Mouse (Mus musculus) neural tube, embryonic 11.5 days (tissue): ENCODE data around the gene Camta2. TPM values are rescaled to one million over a fixed set of nuclear protein-coding genes. Genes with fewer than 3 reads are reported as not detected.

Experiments used
- ATAC-seq: fragments of 200-750 bp; cut with Nextera tagmentation; 2 replicates; pipeline ENCODE4 v1.8.0; 2017; ENCODE audit warnings: moderate number of reproducible peaks, mild to moderate bottlenecking, moderate TSS enrichment, moderate library complexity; ENCODE audit not compliant: insufficient read depth, low FRiP score, low TSS enrichment
- DNase-seq: peaks from one replicate; pipeline ENCODE4 v3.0.0-alpha.2; 2015; ENCODE audit warnings: low spot score
- H3K27ac ChIP-seq: fragments of 300-500 bp; sonication (generic); 2 replicates; pipeline ENCODE4 v1.5.1; 2014; ENCODE audit warnings: low read depth, mild to moderate bottlenecking, low read length
- H3K27me3 ChIP-seq: fragments of 300-500 bp; sonication (generic); 2 replicates; pipeline ENCODE4 v1.6.1; 2014; ENCODE audit warnings: mild to moderate bottlenecking, low read length, mixed read lengths; ENCODE audit not compliant: control insufficient read depth, insufficient read depth
- H3K36me3 ChIP-seq: fragments of 300-500 bp; sonication (generic); 2 replicates; pipeline ENCODE4 v1.6.1; 2014; ENCODE audit warnings: mild to moderate bottlenecking, low read length, moderate library complexity, mixed read lengths; ENCODE audit not compliant: control insufficient read depth, insufficient read depth
- H3K4me1 ChIP-seq: fragments of 300-500 bp; sonication (generic); 2 replicates; pipeline ENCODE4 v1.6.1; 2014; ENCODE audit warnings: low read length, mixed read lengths; ENCODE audit not compliant: control insufficient read depth, insufficient read depth
- H3K4me2 ChIP-seq: fragments of 300-500 bp; sonication (generic); 2 replicates; pipeline ENCODE4 v1.6.1; 2014; ENCODE audit warnings: low read depth, mild to moderate bottlenecking, moderate library complexity
- H3K4me3 ChIP-seq: fragments of 300-500 bp; sonication (generic); 2 replicates; pipeline ENCODE4 v1.5.1; 2014; ENCODE audit warnings: low read depth, low read length
- H3K9ac ChIP-seq: fragments of 300-500 bp; sonication (generic); 2 replicates; pipeline ENCODE4 v1.6.1; 2014; ENCODE audit warnings: mild to moderate bottlenecking, low read length
- H3K9me3 ChIP-seq: fragments of 300-500 bp; sonication (generic); 2 replicates; pipeline ENCODE4 v1.6.1; 2016; ENCODE audit warnings: low read length; ENCODE audit not compliant: control insufficient read depth
- WGBS: fragments of 180-500 bp; shearing (Covaris S2); extraction: QIAGEN DNeasy Blood & Tissue Kit; methylation state at CpG from one replicate; pipeline ENCODE4 v1.1.7; 2014; 5-methylcytosine and 5-hydroxymethylcytosine counted together
- polyA plus RNA-seq: library from polyadenylated mRNA; unstranded; fragments of >200 nt; fragmentation: Nextera tagmentation; extraction: Ambion mirVana; gene quantifications from 2 replicates; pipeline ENCODE4 v1.2.1, GENCODE M21; 2014

The Camta2 gene
- polyA plus RNA-seq, 1 experiment from 2014 or later = 10.7 TPM

- Histone ChIP-seq H3K27me3 (no peaks in the 10 kb centered on the region), H3K4me3 (no peak overlapping the region), H3K4me1 (peaks cover 8% of the 10 kb centered on the region; the same call in 1 of the 2 replicates), H3K27ac (no peak overlapping the region), H3K9me3 (no peaks in the 10 kb centered on the region), H3K4me2 (no peak overlapping the region), H3K36me3 (no peaks in the 10 kb centered on the region), H3K9ac (no peak overlapping the region)
- DNase-seq (no peak), ATAC-seq (no peak)
- WGBS = 86% methylated on average over 16 of the region's 16 CpGs
Measured at GRCm38 (mm10) chr11:70671333-70672047, 16.4 kb downstream of the Camta2 start.

GRCm38 (mm10) chr11:70670483-70670882, 17.4 kb downstream of the Camta2 start:
- Histone ChIP-seq H3K4me1 (peaks cover 8% of the 10 kb centered on the region; the same call in 1 of the 2 replicates), H3K9ac (peak overlapping the region; percentile 74; the same call in 1 of the 2 replicates), H3K4me2 (peak overlapping the region; percentile 98), H3K9me3 (no peaks in the 10 kb centered on the region), H3K27ac (peak overlapping the region; percentile 93), H3K36me3 (no peaks in the 10 kb centered on the region), H3K27me3 (no peaks in the 10 kb centered on the region), H3K4me3 (peak overlapping the region; percentile 60)
- WGBS = 56% methylated on average over 14 of the region's 14 CpGs
- ATAC-seq = no peak
- DNase-seq = peak; percentile 25

- no peaks in the 10 kb centered on the region for H3K27me3 ChIP-seq
- H3K9ac ChIP-seq = peak overlapping the region; percentile 74
- no peaks in the 10 kb centered on the region for H3K9me3 ChIP-seq
- peaks cover 8% of the 10 kb centered on the region; the same call in 1 of the 2 replicates for H3K4me1 ChIP-seq
- H3K4me2 ChIP-seq = peak overlapping the region; percentile 98
- peak overlapping the region; percentile 60 for H3K4me3 ChIP-seq
- DNase-seq (peak; percentile 80), ATAC-seq (no peak; the same call in none of the 2 replicates)
- peak overlapping the region; percentile 93 for H3K27ac ChIP-seq
- H3K36me3 ChIP-seq = peaks cover 4% of the 10 kb centered on the region; the same call in 1 of the 2 replicates
- under 1% methylated on average over 30 of the region's 31 CpGs for WGBS
Measured at GRCm38 (mm10) chr11:70669582-70670345, 18.1 kb downstream of the Camta2 start.

GRCm38 (mm10) chr11:70668771-70669505, 19.0 kb downstream of the Camta2 start, which contains the start of gene Spag7:
Spag7 (minus strand) TSS chr11:70669416.
- Histone ChIP-seq H3K9ac (peak within 1 kb of the TSS; percentile 74), H3K27me3 (no peaks in the 10 kb centered on the region), H3K4me1 (peaks cover 8% of the 10 kb centered on the region; the same call in 1 of the 2 replicates), H3K9me3 (no peaks in the 10 kb centered on the region), H3K4me2 (peak within 1 kb of the TSS; percentile 98), H3K36me3 (peaks cover 8% of the 10 kb centered on the region; the same call in 1 of the 2 replicates), H3K4me3 (peak within 1 kb of the TSS; percentile 60), H3K27ac (peak within 1 kb of the TSS; percentile 93)
- under 1% methylated on average over 44 of the region's 44 CpGs for WGBS
- DNase-seq = peak; percentile 97
- ATAC-seq = peak; percentile 95

- Histone ChIP-seq H3K27ac (peak overlapping the region; percentile 93), H3K4me2 (peak overlapping the region; percentile 79), H3K4me3 (peak overlapping the region; percentile 60), H3K4me1 (peaks cover 8% of the 10 kb centered on the region; the same call in 1 of the 2 replicates), H3K36me3 (peaks cover 8% of the 10 kb centered on the region; the same call in 1 of the 2 replicates), H3K9ac (peak overlapping the region; percentile 49), H3K9me3 (no peaks in the 10 kb centered on the region), H3K27me3 (no peaks in the 10 kb centered on the region)
- under 1% methylated on average over 15 of the region's 15 CpGs for WGBS
- ATAC-seq (peak; percentile 40), DNase-seq (no peak)
Measured at GRCm38 (mm10) chr11:70668335-70668770, 19.6 kb downstream of the Camta2 start.

GRCm38 (mm10) chr11:70667271-70668150, 20.4 kb downstream of the Camta2 start:
- H3K27me3 ChIP-seq = no peaks in the 10 kb centered on the region
- H3K4me3 ChIP-seq = peak overlapping the region; percentile 60
- H3K4me2 ChIP-seq = peak overlapping the region; percentile 79
- ATAC-seq = no peak
- DNase-seq = no peak
- H3K36me3 ChIP-seq = peaks cover 13% of the 10 kb centered on the region; the same call in 1 of the 2 replicates
- no peaks in the 10 kb centered on the region for H3K9me3 ChIP-seq
- peak overlapping the region; percentile 93 for H3K27ac ChIP-seq
- no peak overlapping the region for H3K9ac ChIP-seq
- WGBS = 73% methylated on average over 14 of the region's 14 CpGs
- peaks cover 8% of the 10 kb centered on the region; the same call in 1 of the 2 replicates for H3K4me1 ChIP-seq

GRCm38 (mm10) chr11:70666687-70667086, 21.2 kb downstream of the Camta2 start:
- no peak overlapping the region for H3K9ac ChIP-seq
- no peak overlapping the region for H3K27ac ChIP-seq
- peaks cover 14% of the 10 kb centered on the region; the same call in 1 of the 2 replicates for H3K36me3 ChIP-seq

More at GRCm38 (mm10) chr11:70666687-70667086, 21.2 kb downstream of the Camta2 start:
- DNase-seq (no peak), ATAC-seq (no peak)
- peaks cover 8% of the 10 kb centered on the region; the same call in 1 of the 2 replicates for H3K4me1 ChIP-seq
- no peaks in the 10 kb centered on the region for H3K9me3 ChIP-seq
- H3K27me3 ChIP-seq = no peaks in the 10 kb centered on the region
- no peak overlapping the region for H3K4me2 ChIP-seq
- 94% methylated on average over 8 of the region's 8 CpGs for WGBS
- H3K4me3 ChIP-seq = no peak overlapping the region
